Mouse (Mus musculus) MEL-GATA-1-ER (cell line): Measurements from ENCODE around the gene Scaf1.
A peak's percentile ranks its signal among the peaks of the same experiment; 100 is the strongest.

Experiments
- DNase-seq: peaks from one replicate; pipeline ENCODE4 v3.0.0-alpha.2; 2012; ENCODE audit warnings: low read depth; ENCODE audit errors: extremely low read depth

The Scaf1 gene

DNA sequence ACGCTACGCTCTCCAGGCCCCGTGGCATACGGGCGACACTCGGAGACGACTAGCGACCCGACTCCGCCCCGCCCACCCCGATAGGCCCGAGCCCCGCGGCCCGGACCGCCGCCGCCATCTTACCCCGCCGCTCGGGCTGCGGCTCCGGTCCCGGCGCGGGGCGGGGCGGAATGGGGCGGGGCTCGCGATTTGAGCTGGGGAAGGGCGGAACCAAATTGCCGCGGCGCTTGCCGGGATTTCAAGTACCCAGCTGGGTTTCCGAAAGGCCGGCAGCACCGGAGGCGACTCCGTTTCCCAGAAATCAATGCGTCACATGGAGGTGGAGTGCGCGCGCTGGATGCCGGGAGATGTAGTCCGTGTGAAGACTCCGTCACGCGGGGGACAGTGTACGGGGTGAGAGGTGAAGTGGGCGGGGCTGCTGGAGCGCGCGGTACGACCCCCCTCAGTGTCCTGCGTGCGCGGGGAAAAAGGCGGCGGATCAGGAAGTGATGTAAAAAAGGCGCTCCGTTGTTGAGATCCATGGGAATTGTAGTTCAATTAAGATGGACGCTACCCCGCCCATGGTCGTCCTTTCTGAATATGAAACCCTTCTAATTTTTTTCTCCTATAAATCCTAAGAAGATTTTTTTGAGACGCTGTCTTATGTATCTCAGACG lies at the start of gene Scaf1:
Scaf1 (minus strand) TSS at position 407 of the 656 bp plus-strand sequence.
- peak; percentile 97 for DNase-seq

DNA sequence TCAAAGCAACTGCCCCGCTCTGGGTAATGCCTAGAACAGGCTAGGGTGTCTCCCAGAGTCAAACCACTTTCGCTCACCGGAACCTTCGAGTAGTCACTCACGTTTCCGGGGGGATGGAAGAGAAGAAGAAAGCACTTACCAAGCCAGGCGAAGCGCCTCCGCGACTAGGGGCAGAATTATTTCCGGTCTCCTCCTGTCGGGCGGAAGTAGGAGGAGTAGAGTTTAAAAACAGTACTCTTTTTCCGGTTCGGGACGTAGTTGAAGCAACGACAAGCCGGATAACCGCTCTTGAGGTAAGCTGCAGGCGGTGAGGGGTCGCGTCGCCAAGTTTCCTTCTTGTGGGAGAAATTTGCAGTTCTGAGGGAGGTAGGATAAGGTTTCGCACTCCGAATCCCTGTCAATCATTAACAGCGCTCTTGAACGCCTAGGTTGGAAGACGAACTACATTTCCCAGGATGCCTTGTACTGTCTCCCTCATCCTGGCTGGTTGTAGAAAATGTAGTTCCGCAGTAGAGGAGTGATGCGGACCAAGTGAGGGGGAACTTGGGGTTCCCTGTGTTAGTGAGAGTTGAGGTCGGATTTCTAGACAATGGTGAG lies 46.2 kb upstream of the Scaf1 start, which contains the start of the genes Nosip and Prrg2:
Nosip (plus strand) TSS at position 191 of the 597 bp plus-strand sequence.
Prrg2 (minus strand) TSS at position 439 of the 597 bp plus-strand sequence.
- DNase-seq: peak; percentile 99

DNA sequence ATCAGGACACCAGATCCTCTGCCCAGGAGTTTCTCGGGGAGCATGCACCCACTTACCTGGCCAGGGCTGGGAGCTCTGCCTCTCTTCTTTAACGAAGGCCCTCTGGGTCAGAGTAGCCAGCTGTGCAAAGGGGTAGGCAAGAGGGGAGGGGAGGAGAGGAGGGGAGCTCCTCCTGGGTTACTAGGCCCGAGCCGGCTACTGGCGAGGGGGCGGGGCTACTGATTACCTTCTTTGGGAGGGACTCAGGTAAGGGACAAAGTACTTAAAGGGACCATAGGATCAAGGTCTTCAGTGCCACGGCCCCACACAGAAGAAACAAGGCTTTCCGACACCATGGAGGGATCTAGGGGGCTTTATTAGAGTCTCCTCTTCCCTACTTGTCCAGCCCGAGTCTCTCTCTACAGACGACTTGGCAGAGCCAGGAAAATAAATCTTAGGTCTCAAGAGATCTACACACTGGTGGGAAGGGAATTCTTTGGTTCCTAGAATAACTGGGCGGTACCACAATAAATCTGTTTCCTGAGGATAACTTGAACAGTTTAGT lies 45.4 kb upstream of the Scaf1 start:
- DNase-seq: no peak

DNA sequence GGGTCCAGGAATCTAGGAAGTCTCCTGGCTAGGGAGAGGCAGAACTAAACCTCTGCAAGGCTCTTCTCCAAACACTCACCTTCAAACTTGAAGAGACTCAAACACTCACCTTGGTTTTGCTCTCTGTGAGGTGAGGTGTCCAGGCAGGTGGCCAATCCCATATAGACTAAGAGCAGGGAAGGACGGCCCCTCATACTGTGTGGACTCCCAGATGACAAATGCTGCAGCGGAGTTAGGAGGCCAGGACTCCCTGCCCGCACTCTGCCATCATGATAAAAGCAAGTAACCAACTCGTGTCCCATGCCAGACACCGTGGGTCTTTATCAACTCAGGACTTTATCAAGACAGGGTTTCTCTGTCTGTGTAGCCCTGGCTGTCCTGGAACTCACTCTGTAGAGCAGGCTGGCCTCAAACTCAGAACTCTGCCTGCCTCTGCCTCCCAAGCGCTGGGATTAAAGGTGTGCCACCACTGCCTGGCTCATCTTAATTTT lies 44.5 kb upstream of the Scaf1 start:
- DNase-seq: no peak

DNA sequence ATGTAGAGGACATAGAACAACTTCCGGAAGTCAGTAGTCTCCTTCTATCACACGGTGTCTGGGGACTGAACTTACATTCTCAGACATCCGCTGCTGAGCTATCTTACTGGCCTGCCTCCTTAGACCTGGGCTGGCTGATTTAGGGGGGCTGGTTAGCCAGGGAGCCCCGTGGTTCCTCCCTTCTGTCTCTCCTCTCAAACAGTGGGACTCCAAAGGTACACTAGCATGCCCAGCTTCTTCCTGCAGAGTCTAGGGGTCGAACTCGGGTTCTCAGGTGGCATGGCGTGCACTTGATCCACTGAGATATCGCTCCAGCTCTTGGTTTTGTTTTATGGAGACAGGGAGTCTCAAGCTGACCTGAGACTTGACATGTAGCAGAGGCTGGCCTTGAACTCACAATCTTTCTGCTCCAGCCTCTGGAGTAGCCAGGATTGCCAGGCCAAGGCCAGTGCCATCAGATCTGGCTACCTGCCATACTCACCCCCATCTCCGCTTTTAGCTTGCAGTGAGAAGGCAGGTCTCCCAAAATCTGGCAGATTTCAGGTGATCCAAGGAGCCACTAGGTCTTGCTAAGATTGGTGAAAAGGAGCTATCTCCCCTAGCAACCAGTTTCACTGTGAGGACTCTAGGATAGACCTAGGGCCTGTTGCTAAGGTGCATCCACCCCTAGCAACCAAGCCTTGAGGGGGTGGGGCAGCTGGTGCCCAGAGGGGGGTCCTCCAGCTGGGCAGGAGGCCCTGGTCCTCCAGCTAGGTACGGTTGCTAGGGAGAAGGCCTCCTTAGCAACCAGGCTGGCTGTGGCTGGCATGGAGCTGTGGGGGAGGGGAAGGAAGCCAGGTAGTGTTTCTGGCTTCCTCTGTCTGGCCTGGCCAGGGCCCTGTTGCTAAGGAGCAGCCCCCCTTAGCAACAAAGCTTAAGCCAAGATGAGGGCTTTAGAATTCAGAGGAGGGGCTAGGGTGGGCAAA lies 42.7 kb upstream of the Scaf1 start:
- DNase-seq: no peak

DNA sequence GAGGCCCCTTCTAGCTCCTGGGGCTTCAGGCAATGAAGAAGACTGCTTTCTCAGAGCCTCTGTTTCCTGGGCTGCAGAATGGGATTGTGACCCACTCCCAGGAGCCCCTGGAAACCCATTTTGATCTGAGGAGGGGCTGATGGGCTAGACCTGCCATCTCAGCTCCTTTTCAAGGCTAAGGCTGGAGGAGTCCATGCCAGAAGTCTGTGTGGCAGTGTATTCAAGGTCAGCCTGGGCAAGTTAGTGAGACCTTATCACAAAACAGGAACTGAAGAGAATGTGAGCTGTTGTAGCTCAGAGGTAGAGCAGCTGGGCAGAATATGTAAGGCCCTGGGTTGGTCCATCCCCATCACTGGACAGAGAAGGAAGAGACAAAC lies 40.8 kb upstream of the Scaf1 start:
- DNase-seq: no peak

DNA sequence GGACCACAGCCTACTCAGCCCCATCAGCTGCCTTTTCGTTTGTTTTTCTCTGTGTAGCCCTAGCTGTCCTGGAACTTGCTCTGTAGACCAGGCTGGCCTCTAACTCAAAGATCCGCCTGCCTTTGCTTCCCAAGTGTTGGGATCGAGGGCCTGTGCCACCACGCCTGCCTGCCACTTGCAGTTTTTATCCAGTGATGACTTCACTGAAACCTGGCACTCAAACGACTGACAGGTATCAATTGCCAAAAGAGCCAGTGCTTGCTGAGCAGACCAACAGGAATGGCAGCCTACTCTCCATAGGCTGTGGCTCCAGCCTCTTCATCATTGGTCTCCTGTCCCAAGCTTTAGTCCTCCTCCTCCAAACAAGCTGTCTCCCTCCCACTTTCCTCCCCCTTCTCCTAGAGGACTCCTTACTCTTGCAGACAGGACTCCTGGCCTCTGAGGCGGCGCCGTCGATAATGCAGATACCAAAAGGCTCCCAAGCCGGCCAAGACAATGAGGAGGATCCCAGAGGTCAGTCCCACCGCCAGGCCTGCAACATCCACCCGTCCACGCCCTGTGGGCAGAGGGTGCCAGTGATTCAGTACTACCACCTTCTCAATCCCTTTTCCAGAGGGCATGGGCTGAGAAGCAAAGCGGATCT lies 40.3 kb upstream of the Scaf1 start:
- DNase-seq: no peak

DNA sequence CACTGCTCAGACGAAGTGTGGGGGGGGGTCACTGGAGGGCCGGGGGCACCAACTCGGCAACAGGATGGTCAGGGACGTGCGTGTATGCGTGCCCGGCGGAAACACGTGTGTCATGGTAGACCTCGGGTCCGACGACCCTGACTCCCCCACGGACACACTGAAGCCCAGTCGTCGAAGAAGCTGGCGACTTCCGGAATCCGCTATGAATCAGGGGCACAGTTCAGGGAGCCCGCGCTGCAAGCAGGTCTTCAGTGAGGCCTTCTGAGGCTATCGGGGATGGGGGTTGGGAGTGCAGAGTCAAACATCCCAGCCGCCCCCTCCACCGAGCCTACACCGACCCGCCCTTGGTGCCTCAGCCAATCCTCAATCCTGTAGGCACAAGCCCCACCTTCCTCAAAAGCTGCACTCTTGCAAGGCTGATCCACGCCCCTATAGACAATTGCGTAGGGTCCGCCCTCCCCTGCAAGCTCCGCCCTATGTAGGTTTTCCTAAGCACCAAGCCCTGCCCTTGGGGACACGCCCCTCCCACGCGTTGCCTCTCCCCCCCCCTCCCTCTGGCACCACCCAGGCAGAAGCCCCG lies 37.9 kb upstream of the Scaf1 start:
- peak; percentile 98 for DNase-seq

DNA sequence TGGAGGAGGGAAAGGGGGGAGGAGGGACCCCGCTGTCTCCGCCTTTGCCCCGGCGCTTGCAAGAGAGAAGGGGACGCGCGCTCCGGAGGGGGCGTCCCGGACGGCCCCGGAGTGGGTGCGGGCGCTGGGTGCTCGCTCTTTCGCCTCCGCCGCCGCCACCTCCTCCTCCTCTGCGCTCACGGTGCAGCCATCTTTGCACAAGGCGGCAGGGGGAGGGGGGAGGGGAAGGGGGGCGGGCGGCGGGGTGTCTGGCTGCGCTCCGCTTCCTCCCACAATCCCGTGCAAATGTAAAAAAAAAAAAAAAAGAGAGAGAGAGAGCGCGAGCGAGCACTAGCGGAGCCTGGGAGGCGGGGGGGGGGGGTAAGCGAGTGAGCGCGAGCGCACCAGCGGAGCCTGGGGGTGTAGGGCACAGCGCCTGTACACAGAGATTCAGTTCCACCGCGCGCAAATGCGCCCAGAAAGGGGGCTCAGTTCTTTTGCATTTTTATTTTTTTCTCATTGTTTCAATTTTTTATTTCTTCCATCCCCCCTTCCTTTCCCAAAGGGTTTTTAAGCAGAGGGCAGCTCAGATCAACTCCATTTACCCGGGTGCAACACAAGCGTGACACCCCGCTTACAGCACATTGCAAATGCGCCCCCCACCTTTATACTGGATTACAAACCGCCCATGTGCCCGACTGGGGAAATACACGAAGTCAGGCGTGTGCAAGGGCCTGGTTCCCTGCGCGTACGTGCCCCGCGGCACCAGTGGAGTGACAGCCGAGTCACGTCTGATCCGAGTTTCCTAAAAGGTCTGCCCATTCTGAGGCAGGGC lies 37.2 kb upstream of the Scaf1 start:
- DNase-seq: peak; percentile 60

DNA sequence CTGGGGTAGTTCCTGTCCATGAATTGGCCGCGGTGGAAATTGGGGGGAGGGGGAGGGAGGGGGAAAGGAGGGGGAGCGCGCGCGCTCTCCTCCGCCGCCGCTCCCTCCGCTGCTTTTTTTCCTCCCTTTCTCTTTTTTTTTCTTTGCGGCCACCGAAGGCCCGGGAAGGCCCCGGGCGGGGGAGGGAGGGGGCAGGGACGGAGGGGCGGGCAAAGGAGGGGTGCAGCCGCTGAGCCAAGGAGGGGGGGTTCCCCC lies 36.6 kb upstream of the Scaf1 start, which contains the start of gene Prr12:
Prr12 (minus strand) TSS at position 20 of the 255 bp plus-strand sequence.
- DNase-seq: no peak

DNA sequence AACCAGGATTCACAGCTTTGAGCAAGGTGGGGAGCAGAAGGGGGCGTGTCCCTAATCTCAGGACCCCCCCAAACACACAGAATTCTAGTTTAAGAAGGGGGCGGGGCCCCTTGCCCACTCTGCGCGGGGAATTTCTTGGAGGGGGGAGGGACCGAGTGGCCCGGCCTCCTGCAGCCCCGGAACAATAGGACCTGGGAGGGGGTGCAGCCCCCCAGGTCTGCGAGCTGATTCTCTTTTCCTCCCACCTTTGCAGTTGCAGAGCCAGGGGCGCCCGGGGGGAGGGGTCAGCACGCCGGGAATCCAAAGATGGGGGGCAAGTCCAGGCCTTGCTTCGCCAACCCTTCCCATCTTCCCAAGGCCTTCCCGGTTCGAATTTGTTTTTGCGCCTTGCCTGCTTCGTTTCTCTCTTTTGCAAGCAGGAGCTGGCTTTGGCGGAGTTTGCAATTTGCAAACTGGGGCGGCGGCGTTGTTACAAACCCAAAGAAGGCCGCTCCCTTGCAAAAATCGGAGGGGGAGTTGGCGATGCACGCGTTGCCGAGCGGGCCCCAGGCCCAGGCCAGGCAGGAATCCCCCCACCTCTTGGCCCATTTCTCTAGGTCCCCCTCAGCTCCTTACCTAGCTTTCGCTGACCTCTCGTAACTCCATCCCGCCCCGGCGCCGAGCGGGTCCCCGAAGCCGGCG lies 36.2 kb upstream of the Scaf1 start:
- DNase-seq: no peak

DNA sequence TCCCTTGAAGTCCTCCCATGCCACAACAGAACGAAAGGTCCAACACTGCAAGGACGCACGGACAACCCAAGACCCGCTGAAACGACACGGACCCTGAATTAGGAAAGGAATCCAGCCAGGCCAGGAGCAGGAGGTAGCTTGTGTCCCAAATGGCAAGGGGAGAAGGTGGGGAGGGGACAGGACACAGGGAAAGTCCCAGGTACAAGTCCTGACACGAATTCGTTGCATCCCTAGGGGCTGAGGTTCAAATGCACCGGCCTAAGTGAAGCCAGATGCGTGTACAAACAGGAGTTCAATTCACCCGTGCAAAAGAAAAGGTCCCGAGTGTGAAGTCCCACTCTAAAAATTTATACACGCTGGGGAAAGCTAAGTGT lies 35.4 kb upstream of the Scaf1 start:
- DNase-seq: no peak

DNA sequence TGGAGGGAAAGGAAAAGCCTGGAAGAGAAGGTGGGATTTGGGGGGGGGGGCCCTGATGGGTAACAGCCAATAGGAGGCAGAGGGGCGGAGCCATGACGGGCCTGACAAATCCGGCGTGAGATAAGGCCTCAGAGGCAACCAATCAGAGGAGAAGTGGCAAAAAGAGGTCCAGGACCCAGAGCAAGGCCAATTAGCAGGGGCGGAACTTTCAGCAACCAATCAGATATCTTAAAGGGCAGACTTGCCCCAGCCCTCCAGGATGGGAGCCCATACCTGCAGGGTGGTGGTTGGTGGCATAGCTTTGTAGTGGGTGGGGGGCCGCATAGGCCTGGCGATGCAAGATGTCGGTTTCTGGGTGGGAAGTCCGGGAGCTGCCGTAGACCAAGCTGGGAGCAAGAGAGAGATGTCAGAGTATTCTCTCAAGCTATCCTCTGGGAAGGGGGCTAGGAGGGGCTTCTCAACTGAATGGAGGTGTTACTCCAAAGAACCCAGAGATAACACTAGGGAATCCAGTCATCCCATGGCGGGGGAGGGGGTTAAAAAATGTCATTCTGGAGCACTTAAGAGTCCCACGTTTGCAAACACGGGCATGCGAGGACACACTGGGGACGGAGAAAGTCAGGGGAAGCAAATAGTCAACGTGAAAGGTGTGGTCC lies 34.9 kb upstream of the Scaf1 start:
- peak; percentile 92 for DNase-seq

DNA sequence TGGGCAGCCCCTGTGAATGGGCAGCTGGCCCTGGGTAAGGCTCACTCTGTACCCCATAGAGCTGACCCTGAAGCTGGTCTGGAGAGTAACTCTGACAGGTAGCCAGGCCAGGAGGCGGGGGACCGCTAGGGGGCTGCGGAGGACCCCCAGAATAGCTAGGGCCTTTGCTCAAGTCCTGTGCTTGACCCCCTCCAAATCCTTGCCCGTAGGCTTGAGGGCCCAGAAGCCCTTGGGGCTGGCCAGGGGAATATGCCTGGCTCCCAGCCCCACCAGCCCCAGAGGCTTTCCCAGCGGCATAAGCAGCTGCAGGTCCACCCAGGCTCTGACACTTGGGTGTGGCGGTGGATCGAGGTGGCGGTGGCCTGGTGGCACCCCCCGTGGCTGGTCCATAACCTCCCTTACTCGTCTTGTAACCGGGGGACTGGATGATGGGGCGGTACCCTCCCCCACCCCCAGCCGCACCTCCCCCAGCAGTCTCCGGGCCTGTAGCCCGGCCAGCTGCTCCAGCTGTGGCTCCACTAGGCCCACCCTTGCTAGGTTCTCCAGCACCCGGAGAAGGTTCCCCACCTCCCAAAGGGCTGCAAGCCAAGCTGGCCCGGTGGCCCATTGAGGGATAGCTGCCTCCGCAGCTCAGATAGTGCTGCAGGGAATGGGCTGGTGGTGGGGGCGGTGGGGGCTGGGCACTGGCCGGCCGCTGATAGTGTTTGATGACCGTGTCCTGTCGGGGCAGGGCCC lies 32.9 kb upstream of the Scaf1 start:
- no peak for DNase-seq

DNA sequence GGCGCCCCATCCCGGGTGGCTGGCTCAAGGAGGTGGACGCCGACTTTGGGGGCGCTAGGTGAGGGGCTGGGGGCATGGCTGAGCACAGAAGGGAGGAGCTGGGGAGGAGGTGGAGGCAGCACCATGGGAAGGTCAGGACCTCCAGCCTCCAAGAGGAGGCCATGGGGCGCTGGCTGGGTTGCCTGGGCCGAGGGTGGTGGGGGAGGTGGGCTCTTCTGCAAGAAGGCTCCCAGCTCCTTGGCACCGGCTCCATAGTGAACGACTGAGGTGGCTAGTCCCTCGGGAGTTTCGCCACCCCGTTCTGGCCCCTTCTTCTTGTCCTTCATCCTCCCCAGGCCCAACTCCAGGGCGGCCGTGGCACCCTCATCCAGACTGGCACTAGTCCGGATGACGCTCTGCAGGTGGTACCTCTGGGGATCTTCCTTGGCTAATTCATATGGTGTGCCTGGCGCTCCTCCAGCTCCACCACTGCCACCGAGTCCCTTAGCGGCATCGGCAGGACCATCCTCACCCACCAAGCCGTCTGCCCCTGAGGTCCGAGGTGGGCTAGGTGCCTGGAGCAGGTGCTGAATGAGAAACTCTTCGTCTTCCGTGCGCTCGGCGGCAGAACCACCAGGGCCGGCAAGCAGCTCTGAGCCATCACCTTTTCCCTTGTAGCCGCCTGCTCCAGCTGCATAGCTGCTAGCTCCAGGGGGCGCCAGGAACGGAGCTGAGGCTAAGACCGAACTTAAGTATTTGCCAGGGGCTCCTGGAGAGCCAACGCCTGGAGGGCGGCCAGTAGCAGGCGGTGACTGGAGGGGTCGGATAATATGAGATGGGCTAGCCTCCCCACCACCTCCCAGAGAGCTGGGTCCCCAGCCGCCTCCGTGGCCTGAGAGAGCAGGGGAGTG lies 32.1 kb upstream of the Scaf1 start:
- no peak for DNase-seq

DNA sequence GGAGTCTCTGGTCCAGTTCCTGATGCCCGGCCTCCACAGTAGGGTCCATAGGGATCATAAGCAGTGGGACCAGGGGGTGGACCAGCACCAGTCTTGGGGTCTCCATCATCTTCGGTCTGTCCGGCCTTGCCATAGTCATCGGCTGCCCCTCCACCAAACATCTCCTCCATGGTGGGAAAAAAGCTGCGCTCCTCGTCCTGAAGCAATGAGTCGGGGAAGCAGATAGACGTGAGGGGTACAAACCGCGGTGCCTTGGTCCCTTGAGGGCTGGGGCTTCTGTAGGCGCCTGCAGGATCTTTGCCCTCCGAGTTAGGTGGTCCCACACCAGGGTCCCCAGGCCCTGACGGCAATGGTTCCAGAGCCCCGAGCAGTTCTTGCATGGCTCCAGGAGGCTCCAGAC lies 31.3 kb upstream of the Scaf1 start:
- no peak for DNase-seq

DNA sequence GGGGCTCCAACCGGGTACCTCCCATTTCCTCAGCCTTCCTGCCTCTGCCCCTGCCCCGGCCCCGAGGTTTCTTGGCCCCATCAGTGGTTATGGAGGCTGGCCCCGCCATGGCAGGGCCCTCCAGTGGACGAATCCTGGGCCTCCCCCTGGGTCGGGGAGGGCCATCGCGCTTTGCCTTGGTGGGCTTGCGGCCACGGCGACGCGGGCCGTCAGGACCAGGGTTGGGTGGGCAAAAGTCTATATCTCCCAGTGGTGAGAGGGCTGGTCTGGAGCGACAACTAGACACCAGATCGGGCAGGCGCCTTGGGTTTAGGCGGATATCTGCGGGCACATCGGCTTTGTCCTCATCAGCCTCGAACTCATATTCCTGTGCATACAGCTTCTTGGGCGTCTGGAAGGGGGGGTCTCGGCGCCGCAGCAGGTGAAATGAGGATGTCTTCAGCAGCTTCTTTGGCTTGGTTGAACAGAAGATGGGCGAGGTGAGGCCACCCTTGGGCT lies 30.7 kb upstream of the Scaf1 start:
- DNase-seq: no peak
